In genomic region chrX:150510631-150511030, GRCm38 (mm10) we compare ENCODE assay signal across 8 mouse cellular contexts. TPM values are rescaled to one million over a fixed set of nuclear protein-coding genes. Genes with fewer than 3 reads are reported as not detected.
DNase-seq lines count a peak whose midpoint lies in the region; ATAC-seq and TF ChIP-seq lines count a peak whose summit lies in the region.

No protein-coding gene starts in this region.

- TF ChIP-seq CTCF in heart, adult 2 months (IDR thresholded peaks at IDR 0.05), result peak; percentile 91
- peak; percentile 66 for TF ChIP-seq CTCF in lung, embryonic 14.5 days (IDR thresholded peaks at IDR 0.05; ENCODE audit: low read depth)

- no peak overlapping the region for H3K27ac ChIP-seq in heart, adult 2 months
- H3K27ac ChIP-seq in heart, embryonic 11.5 days (ENCODE audit: low read depth, low read length), result no peak overlapping the region
- no peak overlapping the region for H3K27ac ChIP-seq in lung, embryonic 14.5 days (ENCODE audit: low read depth)

- no peak for TF ChIP-seq POLR2A in heart, adult 2 months (IDR thresholded peaks at IDR 0.05; ENCODE audit: insufficient read depth, low read depth, low read length)

- no peak overlapping the region for H3K4me3 ChIP-seq in heart, adult 2 months
- H3K4me3 ChIP-seq in heart, embryonic 11.5 days (ENCODE audit: low read depth, low read length), result no peak overlapping the region
- H3K4me3 ChIP-seq in lung, embryonic 14.5 days (ENCODE audit: low read depth, low read length), result no peak overlapping the region

- no peaks in the 10 kb centered on the region for H3K27me3 ChIP-seq in heart, adult 2 months (ENCODE audit: control insufficient read depth, insufficient read depth, low read length)
- H3K27me3 ChIP-seq in heart, embryonic 11.5 days (ENCODE audit: control insufficient read depth, insufficient read depth, low read length), result no peaks in the 10 kb centered on the region
- H3K27me3 ChIP-seq in lung, embryonic 14.5 days (ENCODE audit: insufficient read depth, low read length), result no peaks in the 10 kb centered on the region

- DNase-seq in heart, adult 2 months, result no peak
- peak; percentile 31 for DNase-seq in thymus, postnatal 0 days (ENCODE audit: low spot score)
- no peak for DNase-seq in thymus, adult 18-20 months
- peak; percentile 83 for DNase-seq in lung, embryonic 14.5 days
- no peak for DNase-seq in spleen, postnatal 4 days (ENCODE audit: low spot score in 2 of 2)
- no peak for DNase-seq in gastrocnemius, postnatal 36 days

- no peaks in the 10 kb centered on the region for H3K36me3 ChIP-seq in heart, adult 2 months (ENCODE audit: control insufficient read depth, insufficient read depth, low read length)
- H3K36me3 ChIP-seq in heart, embryonic 11.5 days (ENCODE audit: control insufficient read depth, insufficient read depth, low read length), result no peaks in the 10 kb centered on the region
- H3K36me3 ChIP-seq in lung, embryonic 14.5 days (ENCODE audit: insufficient read depth), result no peaks in the 10 kb centered on the region

- no peaks in the 10 kb centered on the region for H3K79me2 ChIP-seq in heart, adult 2 months (replicated peaks; ENCODE audit: control insufficient read depth, insufficient read depth, low read length)

- no peak overlapping the region for H3K4me2 ChIP-seq in heart, embryonic 11.5 days
- H3K4me2 ChIP-seq in lung, embryonic 14.5 days, result no peak overlapping the region

- TF ChIP-seq EP300 in heart, adult 2 months (IDR thresholded peaks at IDR 0.05; ENCODE audit: insufficient read depth, low read depth, low read length), result no peak

- H3K9ac ChIP-seq in heart, adult 2 months (ENCODE audit: low read depth, low read length), result no peak overlapping the region
- no peak overlapping the region for H3K9ac ChIP-seq in heart, embryonic 11.5 days (ENCODE audit: low read depth, low read length)
- no peak overlapping the region for H3K9ac ChIP-seq in lung, embryonic 14.5 days

- no peaks in the 10 kb centered on the region for H3K4me1 ChIP-seq in heart, adult 2 months (ENCODE audit: control insufficient read depth, insufficient read depth, low read length)
- no peaks in the 10 kb centered on the region for H3K4me1 ChIP-seq in heart, embryonic 11.5 days (ENCODE audit: control insufficient read depth, insufficient read depth, low read length)
- H3K4me1 ChIP-seq in lung, embryonic 14.5 days (ENCODE audit: insufficient read depth), result no peaks in the 10 kb centered on the region

- ATAC-seq in heart, embryonic 11.5 days (replicated peaks; ENCODE audit: insufficient number of reproducible peaks, low FRiP score, low TSS enrichment), result no peak
- peak; percentile 86 for ATAC-seq in common myeloid progenitor, adult 5-6 weeks (replicated peaks; ENCODE audit: low read depth, poor library complexity, severe bottlenecking)
- no peak for ATAC-seq in lung, embryonic 14.5 days (ENCODE audit: insufficient read depth)

- intact Hi-C loops in heart, adult 2 months (cut with DNase I), result loop anchor here (5.0 to 10.0 kb wide), 4 partner anchors 152 to 1634 kb away; partner anchors contain the start of genes Iqsec2 and Tsr2
- intact Hi-C loops in gastrocnemius, postnatal 36 days (cut with DNase I), result loop anchor here (5.0 to 10.0 kb wide), 2 partner anchors 154 to 607 kb away; no protein-coding TSS in a partner anchor

- 41% methylated on average over 4 of the region's 4 CpGs for WGBS in heart, adult 2 months
- 45% methylated on average over 4 of the region's 4 CpGs for WGBS in heart, embryonic 11.5 days (ENCODE audit: insufficient replicate concordance)
- WGBS in lung, embryonic 14.5 days, result 48% methylated on average over 4 of the region's 4 CpGs

- no peaks in the 10 kb centered on the region for H3K9me3 ChIP-seq in heart, embryonic 11.5 days (replicated peaks; ENCODE audit: control insufficient read depth, low read length)
- no peaks in the 10 kb centered on the region for H3K9me3 ChIP-seq in lung, embryonic 14.5 days (ENCODE audit: low read depth, low read length)

RNA-seq across cellular contexts. Expression of gene Alas2, which starts 36.5 kb away (rescaled TPM):
- 100 to 1,000 TPM in 1 of 2 experiments, 10 to 100 TPM in 1; 66.6 to 536 TPM for total RNA-seq in heart, adult 2 months (2021)
- 62.2 and 511 TPM in 2 replicates for polyA plus RNA-seq in heart, adult 2 months (2012; rRNA removed)
- polyA plus RNA-seq in heart, embryonic 11.5 days (2014; fragmentation: Nextera tagmentation; extraction: Ambion mirVana), result 176 and 196 TPM in 2 replicates
- 8.1 and 8.5 TPM in 2 replicates for polyA plus RNA-seq in thymus, postnatal 0 days (2015; fragmentation: Nextera tagmentation; extraction: Ambion mirVana)
- total RNA-seq in common myeloid progenitor, adult 5-6 weeks (2017), result 0.44 and 0.91 TPM in 2 replicates
- polyA plus RNA-seq in lung, embryonic 14.5 days (2014; fragmentation: Nextera tagmentation; extraction: Ambion mirVana), result 56.8 and 57.0 TPM in 2 replicates
- 1 to 10 TPM; 3.5 to 5.1 TPM for total RNA-seq in gastrocnemius, postnatal 36 days (2021)

RNA-seq across cellular contexts. Expression of gene Tmem29, which starts 51.7 kb away (rescaled TPM):
- 1 to 10 TPM; 3.5 to 4.4 TPM for total RNA-seq in heart, adult 2 months (2021)
- 1.4 and 4.0 TPM in 2 replicates for polyA plus RNA-seq in heart, adult 2 months (2012; rRNA removed)
- 22.9 and 23.5 TPM in 2 replicates for polyA plus RNA-seq in heart, embryonic 11.5 days (2014; fragmentation: Nextera tagmentation; extraction: Ambion mirVana)
- 20.2 and 23.7 TPM in 2 replicates for polyA plus RNA-seq in thymus, postnatal 0 days (2015; fragmentation: Nextera tagmentation; extraction: Ambion mirVana)
- 9.4 and 22.2 TPM in 2 replicates for total RNA-seq in common myeloid progenitor, adult 5-6 weeks (2017)
- 35.8 and 39.7 TPM in 2 replicates for polyA plus RNA-seq in lung, embryonic 14.5 days (2014; fragmentation: Nextera tagmentation; extraction: Ambion mirVana)
- total RNA-seq in gastrocnemius, postnatal 36 days (2021), result 1 to 10 TPM; 3.2 to 4.6 TPM

Comparison
In these comparisons a context has a peak if more than half of its experiments do, and no peak if none do; other contexts are left out.
1. DNase-seq: peak in thymus, postnatal 0 days (single experiment) and lung, embryonic 14.5 days (single experiment); none in heart, adult 2 months (0 of 2), thymus, adult 18-20 months (0 of 2), spleen, postnatal 4 days (0 of 2) and gastrocnemius, postnatal 36 days (0 of 2).